Mouse (Mus musculus) urinary bladder, postnatal 25 days (tissue): Measurements from ENCODE around the gene Efhb.

Source experiments
- DNase-seq: peaks from one replicate; pipeline ENCODE4 v3.0.0; 2022; ENCODE audit warnings: low spot score

The Efhb gene

DNA sequence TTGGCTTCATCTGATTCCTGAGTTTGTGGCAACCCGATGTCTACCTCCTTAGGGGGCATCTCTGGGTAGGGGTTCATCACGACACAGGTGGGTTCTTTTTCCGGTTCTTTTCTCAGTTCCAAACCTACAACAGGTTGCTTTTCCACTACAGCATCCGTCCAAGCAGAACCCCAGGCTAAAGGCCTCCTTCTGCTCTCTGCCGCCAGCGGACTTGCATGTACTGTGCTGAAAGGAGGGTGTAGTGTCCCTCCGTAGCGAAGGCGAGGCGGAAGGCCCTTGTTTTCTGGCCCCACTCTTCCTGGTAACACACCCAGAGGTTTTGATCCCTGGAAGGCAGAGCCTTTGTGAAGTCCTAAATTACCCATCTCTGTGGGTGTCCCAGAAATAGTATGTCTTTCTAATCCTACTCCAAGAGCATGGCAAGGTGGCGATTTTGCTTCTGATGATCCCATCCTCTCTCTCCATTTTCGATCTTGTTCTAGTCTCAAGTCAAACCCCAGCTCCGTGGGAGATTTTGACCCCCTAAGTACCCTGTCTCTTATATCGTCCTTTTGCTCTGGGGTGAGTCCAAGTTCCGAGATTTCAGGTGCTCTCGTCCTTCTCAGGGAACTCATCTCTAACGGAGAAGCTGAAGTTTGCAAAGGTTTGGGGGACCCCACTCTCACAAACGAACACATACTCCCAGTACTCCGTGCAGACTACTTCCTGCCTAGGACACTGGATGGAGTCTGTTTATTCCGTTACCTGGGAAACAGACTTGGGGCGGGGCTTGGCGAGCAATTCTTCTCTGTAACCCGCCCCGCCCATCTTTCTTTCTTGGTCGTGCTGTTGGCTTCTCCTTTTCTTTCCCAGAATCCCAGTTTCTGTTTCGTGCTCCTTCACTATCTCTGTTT lies at the start of gene Efhb:
TSS of gene Efhb (minus strand) at position 719 of the 893 bp plus-strand sequence.
- peak; percentile 89 for DNase-seq

DNA sequence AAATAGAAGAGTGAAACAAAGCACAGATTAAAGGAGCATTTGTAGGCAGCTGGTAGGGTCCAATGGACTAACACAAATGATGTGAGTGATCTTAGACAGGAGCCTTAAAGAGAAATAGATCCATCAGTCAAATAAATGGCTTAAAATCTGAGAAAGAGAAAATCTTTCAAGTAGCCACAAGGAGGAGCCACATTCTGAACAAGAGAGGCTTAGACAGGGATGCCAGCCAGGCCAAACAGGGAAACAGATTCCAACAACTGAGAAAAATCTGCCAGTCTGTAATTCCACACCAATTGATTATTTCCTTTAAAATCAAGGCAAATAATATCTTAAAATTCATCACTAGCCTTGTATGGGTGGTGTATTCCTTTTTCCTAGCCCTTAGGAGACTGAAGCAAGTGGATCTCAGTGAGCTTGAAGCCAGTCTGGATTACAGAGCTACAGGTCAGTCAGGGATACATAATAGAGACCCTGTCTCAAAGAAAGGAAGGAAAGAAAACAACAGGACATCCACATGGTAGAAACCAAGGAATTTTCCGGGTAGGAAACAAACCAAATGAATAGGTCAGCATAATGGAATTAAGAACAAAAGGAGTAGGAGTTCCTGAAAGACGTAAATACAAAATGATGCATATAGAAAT lies 49.3 kb upstream of the Efhb start:
- DNase-seq, result no peak

DNA sequence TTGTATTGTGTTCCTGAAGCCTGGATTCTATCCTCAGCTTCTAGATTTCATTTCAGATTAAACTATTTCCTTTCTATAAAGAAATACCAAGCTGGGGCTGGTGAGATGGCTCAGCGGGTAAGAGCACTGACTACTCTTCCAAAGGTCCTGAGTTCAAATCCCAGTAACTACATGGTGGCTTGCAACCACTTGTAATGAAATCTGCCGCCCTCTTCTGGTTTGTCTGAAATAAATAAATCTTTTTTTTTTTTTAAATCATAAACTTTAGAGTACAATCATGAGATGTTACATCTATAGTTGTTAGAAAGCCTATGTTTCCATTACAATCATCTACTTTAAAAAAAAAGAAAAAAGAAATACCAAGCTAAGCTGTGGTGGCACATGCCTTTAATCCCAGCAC lies 39.8 kb upstream of the Efhb start:
- DNase-seq, result no peak

DNA sequence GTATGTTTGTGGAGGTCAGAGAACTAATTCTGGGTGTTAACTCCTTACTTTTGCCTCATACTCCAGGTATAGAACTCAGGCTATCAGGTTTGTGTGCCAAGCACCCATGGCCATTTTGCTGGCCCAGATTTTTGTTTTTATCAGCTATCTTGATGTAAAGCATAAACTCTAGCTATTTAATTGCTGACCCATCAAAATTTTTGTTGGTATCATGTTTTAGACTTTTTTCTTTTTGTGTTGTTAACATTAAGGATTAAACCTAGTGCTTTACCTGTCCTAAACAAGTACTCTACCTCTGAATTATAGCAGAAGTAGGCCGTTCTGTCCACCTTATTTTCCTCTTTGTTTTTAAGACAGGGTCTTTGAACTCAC lies 25.9 kb upstream of the Efhb start:
- no peak for DNase-seq

DNA sequence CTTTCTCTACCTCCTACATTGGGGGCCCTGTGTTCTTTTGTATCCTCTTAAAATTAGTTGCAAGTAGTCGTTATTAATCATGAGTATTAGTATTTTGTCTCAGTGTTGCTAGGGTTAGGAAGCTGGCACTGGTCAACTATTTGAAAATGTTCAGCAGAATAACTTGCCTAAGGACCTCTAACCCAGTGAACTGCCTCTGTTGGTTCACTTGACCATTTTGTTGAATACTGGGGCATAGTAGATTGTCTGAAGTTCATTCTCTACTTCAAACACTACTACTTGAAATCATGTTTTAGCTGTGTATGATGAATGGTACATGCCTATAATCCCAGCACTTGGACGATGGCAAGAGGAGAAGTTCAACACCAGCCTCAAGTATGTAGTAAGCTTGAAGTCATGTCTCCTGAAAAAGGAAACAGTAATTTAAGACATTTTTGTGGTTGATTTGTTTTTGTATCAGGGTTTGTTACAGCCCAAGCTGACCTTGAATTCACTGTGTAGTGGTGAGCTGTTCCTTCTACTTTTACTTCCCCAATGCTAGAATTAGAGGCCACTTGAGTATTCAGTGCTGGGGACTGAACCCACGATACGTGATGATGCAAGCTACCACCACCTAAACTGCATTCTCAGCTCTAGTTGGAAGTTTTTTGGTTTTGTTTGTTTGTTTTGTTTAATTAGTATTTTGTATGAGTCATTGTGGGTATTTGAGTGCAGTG lies 25.3 kb upstream of the Efhb start:
- no peak for DNase-seq

DNA sequence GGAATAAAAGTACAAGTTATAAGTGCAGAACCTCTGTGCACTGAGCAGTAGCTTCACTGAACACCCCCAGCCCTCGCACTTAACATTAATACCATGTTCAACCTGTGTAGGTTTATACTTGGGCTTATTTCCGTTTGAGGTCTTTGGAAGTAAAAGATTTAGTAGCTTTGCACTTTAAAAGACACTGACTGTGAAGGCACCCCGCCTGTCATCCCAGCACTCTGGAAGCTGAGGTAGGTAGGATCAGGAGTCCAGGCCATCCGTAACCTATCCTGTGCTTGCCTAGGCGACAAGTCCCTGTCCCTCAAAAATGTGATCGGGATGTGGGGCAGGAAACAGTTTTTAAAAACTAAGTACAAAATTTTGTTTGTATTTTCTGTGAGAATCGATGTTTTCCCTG lies 17.3 kb upstream of the Efhb start:
- no peak for DNase-seq

DNA sequence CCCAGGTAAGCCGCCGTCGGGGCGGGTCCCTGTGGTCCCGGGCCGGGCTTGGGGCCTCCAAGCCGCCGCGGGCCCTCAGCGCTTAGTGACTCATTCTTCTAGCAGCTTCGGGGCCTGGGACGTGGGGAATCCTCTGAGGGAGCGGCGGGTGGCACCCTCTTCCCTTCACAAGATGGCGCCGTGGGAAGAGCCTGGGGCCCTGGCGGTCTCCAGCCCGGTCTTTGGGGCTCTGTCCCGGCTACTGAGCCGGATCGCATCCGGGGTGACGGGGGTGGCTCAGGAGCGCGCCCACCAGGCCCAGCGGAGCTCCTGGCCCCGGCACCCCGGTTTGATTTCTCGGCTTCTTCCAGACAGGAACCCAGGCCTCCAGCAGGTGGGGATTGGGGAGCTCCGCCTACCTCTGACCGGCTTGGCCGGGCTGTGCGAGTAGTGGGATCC lies 16.5 kb upstream of the Efhb start:
- DNase-seq, result peak; percentile 45

DNA sequence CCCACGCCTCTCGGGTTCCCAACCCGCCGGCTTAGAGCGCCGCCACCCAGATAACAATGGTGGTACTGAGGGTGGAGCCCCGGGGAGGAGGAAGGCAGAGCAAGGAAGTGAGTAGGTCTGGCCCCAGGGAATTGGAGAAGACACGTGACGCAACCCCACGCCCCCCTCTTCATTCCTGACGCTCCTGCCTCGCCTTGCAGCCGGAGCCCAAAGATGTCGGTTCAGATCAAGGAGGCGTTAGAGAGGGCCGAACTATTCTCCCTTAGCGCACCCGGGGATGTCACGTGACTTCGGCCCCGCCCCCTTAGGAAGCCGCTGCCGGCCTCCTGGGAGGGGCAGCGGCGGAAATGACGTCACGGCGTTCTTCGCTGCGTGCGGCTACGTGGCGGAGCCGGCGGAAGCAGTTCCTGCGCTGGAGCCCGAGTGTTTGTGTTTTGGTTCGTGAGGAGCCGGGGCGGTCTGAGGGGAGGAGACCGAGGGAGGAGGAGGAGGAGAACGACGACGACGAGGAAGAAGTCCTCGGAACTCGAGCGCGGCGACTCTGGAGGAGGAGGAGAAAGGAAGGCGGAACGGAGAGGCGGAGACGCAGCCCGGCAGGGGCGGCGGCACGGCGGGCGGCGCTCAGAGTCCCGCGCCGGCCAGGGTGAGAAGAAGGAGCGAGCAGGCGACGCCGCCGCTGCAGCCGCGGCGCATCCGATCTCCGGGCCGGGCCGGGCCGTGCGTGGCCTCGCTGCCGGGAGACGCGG lies 15.9 kb upstream of the Efhb start, which contains the start of gene Rab5a:
TSS of gene Rab5a (plus strand) at position 377 of the 746 bp plus-strand sequence.
- peak; percentile 100 for DNase-seq

DNA sequence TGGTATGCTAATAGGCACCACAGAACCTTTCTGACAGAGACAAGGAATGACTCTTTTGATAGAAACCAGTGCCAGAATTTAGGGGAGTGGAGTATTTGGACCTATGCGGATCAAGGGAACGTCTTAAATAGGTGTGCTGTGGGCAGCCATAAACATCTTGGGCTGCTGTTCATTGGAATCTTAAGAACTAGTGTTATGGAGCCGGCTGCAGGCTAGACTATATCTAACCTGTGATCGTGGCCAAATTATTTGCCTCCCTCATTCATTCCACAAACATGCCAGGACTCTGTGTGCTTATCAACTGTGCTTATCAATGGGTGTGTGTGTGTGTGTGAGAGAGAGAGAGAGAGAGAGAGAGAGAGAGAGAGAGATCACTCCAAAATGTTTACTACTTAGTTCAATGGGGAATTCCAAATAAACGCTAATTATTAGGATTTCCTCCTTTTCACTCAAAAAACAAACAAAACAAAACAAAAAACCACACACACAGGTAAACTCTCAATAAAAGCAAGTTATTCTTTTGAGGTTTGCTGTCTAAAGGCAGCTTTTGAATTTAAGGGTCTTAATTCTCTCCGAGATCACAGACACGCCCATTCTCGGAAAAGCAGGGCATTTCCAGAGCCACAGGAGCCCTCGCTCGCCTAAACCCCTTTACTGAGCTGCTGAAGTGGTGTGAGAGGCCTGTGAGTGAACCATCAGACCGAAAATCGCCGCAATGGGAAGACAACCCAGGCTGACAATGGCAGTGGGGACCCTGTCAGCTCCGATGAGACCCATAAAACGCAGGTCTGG lies 15.1 kb upstream of the Efhb start:
- DNase-seq, result no peak

DNA sequence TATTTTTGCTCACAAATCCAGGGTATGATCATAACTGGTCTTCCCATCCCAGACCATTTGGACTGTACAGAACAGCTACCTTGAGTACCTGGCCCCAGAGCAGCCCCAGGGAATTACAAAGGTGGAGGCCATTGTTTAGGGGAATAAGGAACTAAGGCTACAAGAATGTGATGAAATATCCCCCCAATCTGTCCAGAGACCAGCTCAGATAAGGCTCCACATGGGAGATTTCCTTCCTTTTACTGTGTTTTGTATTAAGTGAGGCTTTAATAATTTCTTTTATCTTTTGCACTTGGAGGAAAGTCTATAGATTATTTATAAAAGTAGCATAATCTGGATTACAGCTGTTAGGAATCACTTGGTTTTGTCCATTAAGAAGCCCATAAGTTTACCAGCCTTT lies 5.6 kb upstream of the Efhb start:
- DNase-seq, result no peak

DNA sequence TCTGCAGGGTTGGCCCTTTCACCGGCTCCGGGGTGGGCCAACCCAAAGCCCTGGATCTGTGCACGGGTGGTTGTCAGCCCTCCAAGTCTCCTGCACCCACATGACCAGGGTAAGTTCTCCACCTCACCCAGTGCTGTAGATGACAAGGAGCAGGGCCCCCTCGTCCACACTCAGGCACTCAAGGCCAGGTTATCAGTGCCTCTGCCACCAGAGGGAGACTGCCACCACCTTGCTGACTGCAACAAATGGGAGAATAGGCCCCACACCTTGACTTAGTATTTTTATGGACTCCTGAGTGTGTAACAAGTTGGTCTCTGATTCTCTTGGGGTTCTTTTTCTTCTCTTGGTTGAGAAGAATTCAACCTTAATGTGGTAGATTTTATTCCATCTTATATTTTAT lies 2.4 kb upstream of the Efhb start:
- DNase-seq, result no peak

DNA sequence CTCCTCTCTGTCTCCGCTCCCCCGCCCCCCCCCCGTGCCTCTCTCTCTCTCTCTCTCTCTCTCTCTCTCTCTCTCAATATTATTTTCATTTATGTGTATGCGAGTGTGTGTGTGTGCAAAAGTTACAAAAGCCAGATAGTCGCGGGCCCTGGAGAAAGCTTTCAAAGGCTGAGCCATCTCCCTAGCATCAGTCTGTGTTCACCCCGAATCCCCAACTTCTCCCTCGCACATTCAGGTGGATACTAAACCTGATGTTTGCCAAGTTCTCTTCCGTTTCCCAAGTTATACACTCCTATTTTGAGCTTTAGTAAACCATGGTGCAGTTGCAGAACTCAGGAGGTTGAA lies 347 bp upstream of the Efhb start:
- no peak for DNase-seq

DNA sequence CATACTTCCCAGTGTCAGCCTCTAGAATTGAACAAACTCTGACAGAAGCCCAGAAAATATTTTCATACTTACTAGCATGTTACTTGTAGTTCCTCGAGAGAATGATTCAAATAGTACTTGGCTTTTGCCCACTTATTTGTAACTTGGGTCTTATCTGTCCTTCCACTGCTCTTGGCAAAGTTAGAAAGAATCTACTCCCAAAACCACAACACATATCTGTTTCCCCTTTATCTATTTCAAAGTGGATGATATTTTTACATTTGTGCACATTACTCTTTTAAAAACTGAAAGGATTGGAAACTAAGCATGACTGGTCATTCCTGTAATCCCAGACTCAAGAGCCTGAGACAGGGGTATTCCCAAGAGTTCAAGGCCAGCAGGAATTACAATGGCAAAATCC lies 6.4 kb downstream of the Efhb start:
- no peak for DNase-seq

DNA sequence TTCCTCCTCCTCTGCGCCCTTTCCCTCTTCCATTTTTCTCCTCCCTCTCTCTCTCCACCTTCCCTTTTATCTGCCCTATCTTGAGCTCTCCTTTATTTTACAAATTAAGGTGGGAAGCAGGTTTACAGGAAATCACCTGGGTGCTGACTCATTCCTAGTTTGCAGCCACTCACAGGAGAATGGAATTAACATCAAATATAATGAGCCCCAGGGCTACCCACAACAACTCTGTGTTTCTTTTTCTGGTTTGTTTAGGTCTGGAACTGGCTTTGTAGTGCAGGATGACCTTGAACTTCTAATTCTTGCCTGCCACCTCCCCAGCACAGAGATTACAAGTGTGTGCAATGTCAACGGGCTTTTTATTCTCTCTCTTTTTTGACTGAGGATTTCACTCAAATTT lies 7.0 kb downstream of the Efhb start:
- DNase-seq, result no peak

DNA sequence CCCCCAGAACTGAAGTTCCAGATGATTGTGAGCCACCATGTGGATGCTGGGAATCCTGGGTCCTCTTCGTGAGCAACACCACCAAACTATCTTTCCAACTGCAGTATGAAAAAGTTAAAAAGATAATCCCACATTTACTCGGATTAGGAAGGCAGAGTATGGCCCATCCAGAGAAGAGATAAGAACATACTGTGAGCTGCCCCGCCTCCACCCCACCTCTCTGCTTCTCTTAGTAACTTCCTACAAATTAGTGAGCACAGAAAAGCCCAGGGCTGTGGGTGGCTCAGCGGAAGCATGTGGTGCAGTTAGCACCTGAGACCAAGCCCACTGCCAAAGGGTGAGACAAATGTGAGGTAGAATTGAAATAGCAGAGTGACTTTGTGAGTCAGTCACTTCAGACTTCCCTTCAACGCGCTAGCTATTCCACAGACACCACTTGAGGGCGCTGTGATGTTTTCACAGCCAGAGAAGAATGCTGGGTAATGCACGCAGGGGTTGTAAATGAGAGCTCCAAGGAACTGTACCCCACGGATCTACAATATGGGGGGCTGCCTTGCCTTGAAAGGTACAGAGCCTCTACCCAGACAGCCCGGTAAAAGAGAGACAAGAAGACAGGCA lies 60.3 kb downstream of the Efhb start:
- peak; percentile 37 for DNase-seq

DNA sequence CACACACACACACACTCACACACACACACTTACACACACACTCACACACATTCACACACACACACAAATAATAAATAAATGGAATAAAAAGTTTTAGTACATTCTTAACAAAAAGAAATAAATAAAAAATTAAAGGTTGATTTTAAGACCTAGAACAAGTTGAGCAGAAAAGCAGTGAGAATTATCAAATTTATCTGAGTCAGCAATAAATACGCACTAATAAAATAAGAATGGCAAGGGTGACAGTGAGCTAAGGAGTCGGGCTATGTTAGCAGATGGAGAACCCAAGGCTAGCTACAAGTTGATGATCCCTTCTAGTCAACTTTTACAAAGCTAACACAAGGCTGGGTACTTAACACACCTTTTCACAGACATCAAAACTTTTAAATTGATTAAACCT lies 69.9 kb downstream of the Efhb start:
- no peak for DNase-seq

DNA sequence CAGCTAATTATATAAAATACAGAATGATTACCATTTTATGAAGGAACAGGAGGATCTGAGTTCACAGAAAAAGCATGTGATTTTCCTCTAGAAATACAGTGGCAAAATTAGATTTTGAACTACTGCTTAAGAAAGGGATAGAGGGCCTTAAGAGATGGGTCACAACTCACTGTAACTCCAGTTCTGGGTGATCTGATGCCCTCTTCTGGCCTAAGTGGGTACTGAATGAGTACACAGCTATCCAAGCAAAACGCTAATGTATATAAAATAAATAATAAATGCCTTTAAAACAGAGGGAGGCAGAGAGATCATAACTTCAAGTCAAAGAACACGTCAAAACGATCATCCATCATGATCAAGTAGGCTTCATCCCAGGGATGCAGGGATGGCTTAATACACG lies 73.6 kb downstream of the Efhb start:
- peak; percentile 17 for DNase-seq

DNA sequence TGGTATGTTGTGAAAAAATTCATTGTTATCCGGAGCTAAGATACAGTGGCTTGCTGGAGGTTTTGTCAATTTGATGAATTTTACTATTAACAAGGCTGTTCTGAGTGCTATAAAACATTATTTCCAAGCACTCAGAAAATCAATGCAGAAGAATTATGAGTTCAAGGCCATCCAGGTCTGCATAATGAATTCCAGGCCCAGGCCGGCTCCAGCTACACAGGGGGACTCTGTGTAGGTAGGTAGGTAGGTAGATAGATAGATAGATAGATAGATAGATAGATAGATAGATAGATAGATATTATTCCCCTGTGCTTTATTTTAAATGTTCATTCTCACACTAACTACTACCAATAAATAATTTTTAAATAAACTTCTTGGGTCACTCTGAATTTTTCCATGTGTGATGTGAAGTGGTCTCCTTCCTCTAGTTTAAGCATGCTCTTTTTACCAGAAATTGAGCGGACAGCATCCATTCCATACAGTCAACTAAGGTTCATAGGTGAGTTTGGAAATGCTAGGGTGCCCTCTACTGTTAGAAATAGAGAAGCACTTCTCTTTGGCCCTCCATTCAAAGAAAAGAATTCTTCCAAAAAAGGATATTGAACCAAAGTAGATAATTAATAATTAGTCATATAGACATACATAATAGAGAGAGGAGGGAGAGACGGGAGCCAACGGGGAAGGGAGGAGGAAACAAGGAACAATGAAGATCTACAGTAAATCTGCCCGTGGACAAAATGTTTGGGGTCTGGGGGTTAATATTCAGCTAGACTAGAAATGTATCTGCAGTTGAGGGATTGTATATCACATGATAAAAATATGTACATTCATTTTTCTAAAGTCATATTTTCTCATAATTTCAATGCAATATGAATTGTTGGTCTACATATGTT lies 75.3 kb downstream of the Efhb start:
- no peak for DNase-seq

DNA sequence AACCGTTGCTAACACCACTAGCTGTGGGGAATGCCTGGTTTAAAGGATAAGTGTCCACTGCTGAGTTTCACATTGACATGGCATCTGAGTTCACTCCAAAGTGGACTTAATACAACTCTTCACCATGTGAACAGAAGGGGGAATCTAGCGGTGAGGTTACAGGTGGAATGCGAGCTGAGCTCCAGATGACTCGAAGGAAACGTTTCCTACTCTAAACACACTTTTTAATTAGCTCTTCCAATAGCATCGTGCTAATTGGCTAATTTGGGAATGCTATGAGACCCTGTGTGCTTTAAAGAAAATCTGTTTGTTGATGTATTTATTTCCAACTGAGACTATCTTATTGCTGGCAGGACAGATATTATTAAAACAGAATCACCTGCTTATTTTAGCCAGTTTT lies 76.3 kb downstream of the Efhb start:
- DNase-seq, result no peak

DNA sequence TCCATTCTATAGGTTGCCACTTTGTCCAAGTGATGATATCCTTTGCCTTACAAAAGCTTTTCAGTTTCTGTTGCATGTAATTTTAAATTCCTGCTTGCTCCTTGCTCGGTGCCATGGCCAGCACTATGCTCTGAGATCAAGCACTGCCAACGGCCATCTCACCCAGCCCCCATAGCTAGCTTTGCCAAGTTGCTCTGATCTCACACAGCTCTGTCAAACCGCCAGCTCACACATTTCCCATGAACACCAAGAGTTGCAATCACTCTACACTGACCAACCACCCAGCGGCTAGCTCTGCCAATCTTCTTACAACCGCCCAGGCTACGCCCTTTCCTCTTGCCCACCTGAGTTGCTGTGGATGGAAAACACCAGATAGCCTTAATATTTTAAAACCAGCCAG lies 99.0 kb downstream of the Efhb start:
- DNase-seq, result no peak
